Mouse (Mus musculus): ENCODE data around the gene Mcpt4.
"Not testable (repeated sequence)": the region's sequence is repeated elsewhere in the genome, so short reads cannot be mapped to it uniquely, and the experiment has no call there.

The Mcpt4 gene

GRCm38 (mm10) chr14:56062213-56062612, at the start of gene Mcpt4:
Gene Mcpt4, minus strand, starts transcription at chr14:56062313.
- DNase-seq: not testable (repeated sequence)

- DNase-seq: no peak
Observed at GRCm38 (mm10) chr14:56105447-56106180, 43.5 kb upstream of the Mcpt4 start.

GRCm38 (mm10) chr14:56105016-56105415, 42.9 kb upstream of the Mcpt4 start:
- no peak for DNase-seq

GRCm38 (mm10) chr14:56103452-56103851, 41.3 kb upstream of the Mcpt4 start:
- no peak for DNase-seq

- DNase-seq: no peak
Observed at GRCm38 (mm10) chr14:56102386-56102785, 40.3 kb upstream of the Mcpt4 start, which contains the start of gene Ctsg. Gene Ctsg, minus strand, starts transcription at chr14:56102574.

- DNase-seq: no peak
Observed at GRCm38 (mm10) chr14:56098940-56099339, 36.8 kb upstream of the Mcpt4 start.

- no peak for DNase-seq
Observed at GRCm38 (mm10) chr14:56097597-56097996, 35.5 kb upstream of the Mcpt4 start.

- no peak for DNase-seq
Observed at GRCm38 (mm10) chr14:56093353-56093752, 31.2 kb upstream of the Mcpt4 start.

- no peak for DNase-seq
Observed at GRCm38 (mm10) chr14:56086711-56087110, 24.6 kb upstream of the Mcpt4 start.

- no peak for DNase-seq
Observed at GRCm38 (mm10) chr14:56085167-56085566, 23.1 kb upstream of the Mcpt4 start, which contains the start of gene Mcpt8. Gene Mcpt8, minus strand, starts transcription at chr14:56085273.

- DNase-seq: peak; percentile 35
Observed at GRCm38 (mm10) chr14:56082016-56082415, 19.9 kb upstream of the Mcpt4 start.

GRCm38 (mm10) chr14:56057722-56058121, 4.4 kb downstream of the Mcpt4 start:
- no peak for DNase-seq

GRCm38 (mm10) chr14:56055408-56055807, 6.7 kb downstream of the Mcpt4 start:
- DNase-seq: no peak

- not testable (repeated sequence) for DNase-seq
Observed at GRCm38 (mm10) chr14:56041792-56042191, 20.3 kb downstream of the Mcpt4 start, which contains the start of gene Mcpt2. Gene Mcpt2, plus strand, starts transcription at chr14:56042041.

- DNase-seq: no peak
Observed at GRCm38 (mm10) chr14:56034433-56034832, 27.7 kb downstream of the Mcpt4 start.

GRCm38 (mm10) chr14:56030395-56030794, 31.7 kb downstream of the Mcpt4 start, which contains the start of gene Mcpt9:
Gene Mcpt9, minus strand, starts transcription at chr14:56030495.
- not testable (repeated sequence) for DNase-seq

- not testable (repeated sequence) for DNase-seq
Observed at GRCm38 (mm10) chr14:56021305-56021704, 40.8 kb downstream of the Mcpt4 start.

- DNase-seq: no peak
Observed at GRCm38 (mm10) chr14:56019446-56019845, 42.7 kb downstream of the Mcpt4 start.

- not testable (repeated sequence) for DNase-seq
Observed at GRCm38 (mm10) chr14:56017671-56018070, 44.4 kb downstream of the Mcpt4 start, which contains the start of gene Mcpt1. Gene Mcpt1, plus strand, starts transcription at chr14:56017971.

GRCm38 (mm10) chr14:56013924-56014323, 48.2 kb downstream of the Mcpt4 start:
- DNase-seq: no peak

GRCm38 (mm10) chr14:56013147-56013546, 49.0 kb downstream of the Mcpt4 start:
- no peak for DNase-seq

Data from cerebellum, adult 8-10 months (tissue).